ENCODE assay signal across 30 mouse cellular contexts in the genomic region with DNA sequence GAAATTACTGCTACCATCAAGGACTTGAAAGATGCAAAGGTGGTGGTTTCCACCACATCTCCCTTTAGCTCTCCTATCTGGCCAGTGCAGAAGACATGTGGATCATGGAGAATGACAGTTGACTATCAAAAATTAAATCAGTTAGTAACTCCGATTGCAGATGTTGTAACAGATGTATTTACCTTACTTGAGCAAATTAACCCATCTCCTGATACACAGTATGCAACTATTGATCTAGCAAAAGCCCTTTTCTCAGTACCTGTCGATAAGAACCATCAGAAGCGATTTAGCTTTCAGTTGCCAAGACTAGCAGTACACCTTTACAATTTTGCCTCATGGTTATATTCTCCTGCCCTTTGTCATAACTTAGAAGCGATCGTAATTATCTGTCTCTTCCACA.
"Had no signal": no experiment of that assay in that cellular context is flagged by ENCODE, and none has a peak within 500 bp of the region (broad histone marks: within the 10 kb centered on the region; RNA-seq: fewer than 3 reads in every experiment).

No protein-coding gene starts in this region.

- H3K4me1 ChIP-seq: limb, embryonic 10.5 days; limb, embryonic 12.5 days; limb, embryonic 13.5 days; limb, embryonic 15.5 days; liver, embryonic 13.5 days; liver, embryonic 15.5 days; lung, embryonic 15.5 days; midbrain, embryonic 10.5 days; midbrain, embryonic 12.5 days; midbrain, embryonic 13.5 days; midbrain, embryonic 15.5 days; neural tube, embryonic 12.5 days had no signal

- H3K4me3 ChIP-seq: left cerebral cortex, adult 2 months; limb, embryonic 10.5 days; limb, embryonic 12.5 days; limb, embryonic 13.5 days; limb, embryonic 15.5 days; liver, embryonic 13.5 days; liver, embryonic 15.5 days; lung, embryonic 15.5 days; megakaryocyte, embryonic 14.5 days; midbrain, embryonic 10.5 days; midbrain, embryonic 12.5 days; midbrain, embryonic 13.5 days; midbrain, embryonic 15.5 days; myocyte; neural tube, embryonic 12.5 days had no signal

- ATAC-seq: liver, postnatal 0 days; lung, postnatal 0 days; midbrain, embryonic 13.5 days; midbrain, embryonic 15.5 days; midbrain, embryonic 16.5 days had no signal

- DNase-seq: left cerebral cortex, postnatal 4 days; liver; liver, embryonic 13.5 days; liver, postnatal 0 days; lung, adult 18-20 months; lung, adult 2 months; lung, embryonic 14.5 days; lung, postnatal 10 days; lung, postnatal 14 days; lung, postnatal 36 days; lung, postnatal 4 days had no signal

- H3K36me3 ChIP-seq: limb, embryonic 10.5 days; limb, embryonic 12.5 days; limb, embryonic 13.5 days; limb, embryonic 15.5 days; liver, embryonic 13.5 days; liver, embryonic 15.5 days; lung, embryonic 15.5 days; midbrain, embryonic 10.5 days; midbrain, embryonic 12.5 days; midbrain, embryonic 13.5 days; midbrain, embryonic 15.5 days; neural tube, embryonic 12.5 days had no signal

- H3K9me3 ChIP-seq: limb, embryonic 10.5 days; limb, embryonic 12.5 days; limb, embryonic 13.5 days; limb, embryonic 15.5 days; liver, embryonic 13.5 days; liver, embryonic 15.5 days; lung, embryonic 15.5 days; midbrain, embryonic 10.5 days; midbrain, embryonic 13.5 days; midbrain, embryonic 15.5 days; neural tube, embryonic 12.5 days had no signal

- H3K9ac ChIP-seq: limb, embryonic 12.5 days; limb, embryonic 13.5 days; limb, embryonic 15.5 days; liver, embryonic 13.5 days; liver, embryonic 14.5 days; liver, embryonic 15.5 days; liver, postnatal 0 days; lung, embryonic 14.5 days; lung, embryonic 15.5 days; midbrain, embryonic 12.5 days; midbrain, embryonic 13.5 days; midbrain, embryonic 15.5 days; neural tube, embryonic 12.5 days had no signal

- H3K27ac ChIP-seq: left cerebral cortex, adult 2 months; limb, embryonic 10.5 days; limb, embryonic 12.5 days; limb, embryonic 13.5 days; limb, embryonic 15.5 days; liver, embryonic 13.5 days; liver, embryonic 14.5 days; liver, embryonic 15.5 days; lung, embryonic 15.5 days; macrophage; midbrain, embryonic 10.5 days; midbrain, embryonic 12.5 days; midbrain, embryonic 13.5 days; midbrain, embryonic 15.5 days; neural tube, embryonic 12.5 days had no signal

- H3K27me3 ChIP-seq: limb, embryonic 12.5 days; limb, embryonic 13.5 days; limb, embryonic 15.5 days; liver, embryonic 13.5 days; liver, embryonic 15.5 days; lung, embryonic 15.5 days; megakaryocyte, embryonic 14.5 days; midbrain, embryonic 12.5 days; midbrain, embryonic 13.5 days; midbrain, embryonic 15.5 days; neural tube, embryonic 12.5 days had no signal

- H3K4me2 ChIP-seq: limb, embryonic 12.5 days; limb, embryonic 13.5 days; limb, embryonic 15.5 days; liver, embryonic 11.5 days; liver, embryonic 13.5 days; liver, embryonic 15.5 days; lung, embryonic 14.5 days; lung, embryonic 15.5 days; midbrain, embryonic 12.5 days; midbrain, embryonic 13.5 days; midbrain, embryonic 15.5 days; neural tube, embryonic 12.5 days had no signal
